Mouse (Mus musculus): Measurements from ENCODE around the gene Rexo1.

DNA sequence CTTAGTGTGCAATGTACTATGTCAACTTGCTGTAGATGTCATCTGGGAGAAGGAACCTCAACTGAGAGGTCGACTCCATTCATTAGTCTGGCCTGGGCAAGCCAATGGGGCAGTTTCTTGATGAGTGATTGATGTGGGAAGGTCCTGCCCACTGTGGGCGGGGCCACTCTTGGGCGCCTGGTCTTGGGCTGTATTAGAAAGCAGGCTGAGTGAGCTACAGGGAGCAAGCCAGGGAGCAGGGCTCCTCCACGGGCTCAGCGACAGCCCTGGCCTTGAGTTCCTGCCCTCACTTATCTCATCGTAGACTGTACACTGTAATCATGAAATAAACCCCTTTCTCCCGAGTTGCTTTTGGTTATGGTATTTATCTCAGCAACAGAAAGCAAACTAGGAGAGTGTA is 27.7 kb downstream of the Rexo1 start:
- TF ChIP-seq EP300 (optimal IDR thresholded peaks at IDR 0.05): no peak
- no peak for TF ChIP-seq CTCF (IDR thresholded peaks at IDR 0.05; ENCODE audit: low read depth)

Measured in stomach, postnatal 0 days (tissue).